Mouse (Mus musculus) stomach, embryonic 14.5 days (tissue): ENCODE measurements around the gene Tmcc2. TPM values are rescaled to one million over a fixed set of nuclear protein-coding genes. Genes with fewer than 3 reads are reported as not detected.

Source experiments
- ATAC-seq: fragments of 200-750 bp; cut with Nextera tagmentation; 2 replicates; pipeline ENCODE4 v1.8.0; 2017; ENCODE audit warnings: low read depth, moderate TSS enrichment; ENCODE audit not compliant: insufficient number of reproducible peaks, insufficient read depth, low FRiP score
- H3K27ac ChIP-seq: fragments of 300-500 bp; sonication (generic); 2 replicates; pipeline ENCODE4 v1.5.1; 2014; ENCODE audit warnings: mild to moderate bottlenecking, low read length, moderate library complexity, mixed read lengths
- H3K27me3 ChIP-seq: fragments of 300-500 bp; sonication (generic); 2 replicates; pipeline ENCODE4 v1.6.1; 2014; ENCODE audit warnings: low read length, control low read depth, mixed read lengths; ENCODE audit not compliant: control insufficient read depth, insufficient read depth
- H3K36me3 ChIP-seq: fragments of 300-500 bp; sonication (generic); 2 replicates; pipeline ENCODE4 v1.6.1; 2014; ENCODE audit warnings: mild to moderate bottlenecking, control low read depth, low read length, moderate library complexity, mixed read lengths; ENCODE audit not compliant: control insufficient read depth, insufficient read depth
- H3K4me1 ChIP-seq: fragments of 300-500 bp; sonication (generic); 2 replicates; pipeline ENCODE4 v1.6.1; 2014; ENCODE audit warnings: low read length, control low read depth, mixed read lengths; ENCODE audit not compliant: control insufficient read depth, insufficient read depth
- H3K4me2 ChIP-seq: fragments of 300-500 bp; sonication (generic); replicated peaks from 2 replicates; pipeline ENCODE4 v1.6.1; 2014; ENCODE audit warnings: low read depth, low read length, control low read depth
- H3K4me3 ChIP-seq: fragments of 300-500 bp; sonication (generic); 2 replicates; pipeline ENCODE4 v1.5.1; 2014; ENCODE audit warnings: low read depth, low read length, control low read depth
- H3K9ac ChIP-seq: fragments of 300-500 bp; sonication (generic); replicated peaks from 2 replicates; pipeline ENCODE4 v1.6.1; 2014; ENCODE audit warnings: low read depth, mild to moderate bottlenecking, control low read depth, low read length, moderate library complexity, mixed read lengths
- H3K9me3 ChIP-seq: fragments of 300-500 bp; sonication (generic); 2 replicates; pipeline ENCODE4 v1.6.1; 2016; ENCODE audit warnings: low read depth, low read length, control low read depth; ENCODE audit not compliant: control insufficient read depth
- WGBS: fragments of 180-500 bp; shearing (Covaris S2); extraction: QIAGEN DNeasy Blood & Tissue Kit; methylation state at CpG from one replicate; pipeline ENCODE4 v1.1.7; 2014; 5-methylcytosine and 5-hydroxymethylcytosine counted together
- polyA plus RNA-seq: library from polyadenylated mRNA; unstranded; fragments of >200 nt; fragmentation: Nextera tagmentation; extraction: Ambion mirVana; gene quantifications from 2 replicates; pipeline ENCODE4 v1.2.1, GENCODE M21; 2014

The Tmcc2 gene
- polyA plus RNA-seq, 1 experiment from 2014 or later, result 7.1 TPM

DNA sequence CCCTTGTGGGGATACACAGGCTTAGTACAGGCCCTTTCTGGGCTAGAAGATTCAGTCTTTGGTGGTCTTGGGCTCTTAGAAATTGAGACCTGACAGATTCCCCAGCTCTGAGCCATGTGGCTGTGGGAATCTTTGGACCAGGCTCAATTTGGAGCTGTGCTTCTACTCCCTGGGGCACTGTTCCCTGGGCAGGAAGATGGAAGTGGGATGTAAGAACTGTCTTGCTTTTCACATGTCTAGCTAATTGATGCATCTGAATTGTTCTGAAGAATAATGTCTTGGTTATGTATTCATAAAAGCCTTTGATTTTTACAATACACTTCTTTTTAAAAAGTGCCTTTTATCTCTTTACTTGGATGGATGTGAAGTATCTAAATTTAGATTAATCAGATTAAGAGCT is 34.5 kb upstream of the Tmcc2 start:
- Histone ChIP-seq H3K36me3 (no peaks in the 10 kb centered on the region), H3K4me1 (no peaks in the 10 kb centered on the region), H3K9ac (no peak overlapping the region), H3K9me3 (no peaks in the 10 kb centered on the region), H3K27ac (no peak overlapping the region), H3K27me3 (no peaks in the 10 kb centered on the region), H3K4me3 (no peak overlapping the region), H3K4me2 (no peak overlapping the region)
- no peak for ATAC-seq

DNA sequence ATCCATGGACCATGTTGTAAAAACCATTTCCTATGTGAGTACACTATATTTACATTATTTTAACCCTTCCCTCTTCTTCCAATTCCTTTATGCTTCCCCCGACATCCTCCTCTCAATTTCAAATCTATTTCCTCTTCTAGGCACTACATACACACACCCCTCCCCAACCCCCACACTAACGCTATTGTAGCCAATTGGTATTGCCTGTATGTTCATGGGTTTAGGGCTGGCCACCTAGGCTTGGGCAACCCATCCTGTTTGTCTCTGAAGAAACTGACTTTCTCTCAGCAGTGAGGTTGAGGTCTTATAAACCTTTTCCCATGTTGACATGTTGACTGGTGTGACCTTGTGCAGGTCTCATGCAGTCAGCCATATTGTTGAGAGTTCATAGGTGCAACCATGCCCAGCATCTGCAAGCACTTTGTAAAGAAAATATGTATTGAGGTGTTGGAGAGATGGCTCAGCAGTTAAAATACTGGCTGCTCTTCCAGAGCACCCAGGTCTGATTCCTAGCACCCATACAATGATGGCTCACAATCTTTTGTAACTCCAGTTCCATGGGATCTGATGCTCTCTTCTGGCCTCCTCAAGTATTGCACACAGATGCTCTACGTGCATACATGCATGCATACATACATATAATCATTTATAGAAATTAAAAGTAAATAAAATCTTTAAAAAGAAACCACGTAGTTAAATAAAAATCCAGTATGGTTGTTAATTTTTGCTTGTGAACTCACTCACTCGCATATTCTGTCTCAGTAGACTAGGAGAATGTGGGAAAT is 32.0 kb upstream of the Tmcc2 start:
- H3K27me3 ChIP-seq, result no peaks in the 10 kb centered on the region
- no peaks in the 10 kb centered on the region for H3K36me3 ChIP-seq
- no peak for ATAC-seq
- no peaks in the 10 kb centered on the region for H3K9me3 ChIP-seq
- H3K9ac ChIP-seq, result no peak overlapping the region
- no peak overlapping the region for H3K27ac ChIP-seq
- peaks cover 15% of the 10 kb centered on the region; the same call in 1 of the 2 replicates for H3K4me1 ChIP-seq
- WGBS, result 93% methylated on average over 5 of the region's 5 CpGs
- no peak overlapping the region for H3K4me3 ChIP-seq
- H3K4me2 ChIP-seq, result no peak overlapping the region

DNA sequence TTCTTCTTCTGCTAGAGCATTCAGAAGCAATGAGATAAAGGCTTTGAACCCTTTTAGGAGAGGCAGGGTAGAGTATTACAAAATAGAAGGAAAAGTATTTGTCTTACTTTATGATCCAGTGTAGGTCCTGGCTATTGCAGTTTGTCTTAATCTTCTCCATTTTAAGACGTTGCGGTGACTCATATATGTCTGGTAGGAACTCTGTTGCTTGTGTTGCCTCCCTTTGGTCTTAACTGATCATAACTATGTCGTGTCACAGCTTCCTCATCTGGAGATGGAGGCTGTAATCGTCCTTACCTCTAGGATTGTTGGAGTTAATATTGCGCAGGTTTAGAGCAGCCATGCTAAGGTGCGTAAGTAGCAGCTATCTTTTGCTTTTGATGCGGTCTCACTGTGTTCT is 29.6 kb upstream of the Tmcc2 start:
- no peak for ATAC-seq
- WGBS, result 85% methylated on average over 7 of the region's 7 CpGs

GRCm38 (mm10) chr1:132420206-132420605 is 29.1 kb upstream of the Tmcc2 start:
- ATAC-seq, result no peak
- no peaks in the 10 kb centered on the region for H3K9me3 ChIP-seq
- H3K4me1 ChIP-seq, result peaks cover 15% of the 10 kb centered on the region; the same call in 1 of the 2 replicates
- no peak overlapping the region for H3K4me3 ChIP-seq
- no peak overlapping the region for H3K9ac ChIP-seq
- no peak overlapping the region for H3K4me2 ChIP-seq
- H3K27ac ChIP-seq, result no peak overlapping the region
- H3K27me3 ChIP-seq, result no peaks in the 10 kb centered on the region
- 69% methylated on average over 2 of the region's 2 CpGs for WGBS
- no peaks in the 10 kb centered on the region for H3K36me3 ChIP-seq

More for the DNA sequence above, 29.6 kb upstream of the Tmcc2 start:
- Histone ChIP-seq H3K4me1 (peaks cover 15% of the 10 kb centered on the region; the same call in 1 of the 2 replicates), H3K27ac (no peak overlapping the region), H3K9me3 (no peaks in the 10 kb centered on the region), H3K9ac (no peak overlapping the region), H3K27me3 (no peaks in the 10 kb centered on the region), H3K36me3 (no peaks in the 10 kb centered on the region), H3K4me2 (no peak overlapping the region), H3K4me3 (no peak overlapping the region)

- Histone ChIP-seq H3K4me3 (peak within 1 kb of the TSS; percentile 77), H3K36me3 (no peaks in the 10 kb centered on the region), H3K27me3 (no peaks in the 10 kb centered on the region), H3K9me3 (no peaks in the 10 kb centered on the region), H3K9ac (peak within 1 kb of the TSS; percentile 79), H3K4me2 (peak within 1 kb of the TSS; percentile 65), H3K4me1 (peaks cover 15% of the 10 kb centered on the region; the same call in 1 of the 2 replicates), H3K27ac (peak within 1 kb of the TSS; percentile 92)
- under 1% methylated on average over 85 of the region's 85 CpGs for WGBS
- ATAC-seq, result peak; percentile 97
Measured at GRCm38 (mm10) chr1:132417319-132418251, 26.5 kb upstream of the Tmcc2 start, which contains the start of gene Dstyk. Gene Dstyk (plus strand): TSS chr1:132417555.

- WGBS, result 18% methylated on average over 6 of the region's 6 CpGs
- peak overlapping the region; percentile 92 for H3K27ac ChIP-seq
- no peak for ATAC-seq
- H3K4me3 ChIP-seq, result peak overlapping the region; percentile 77
- H3K4me1 ChIP-seq, result peaks cover 15% of the 10 kb centered on the region; the same call in 1 of the 2 replicates
- H3K36me3 ChIP-seq, result no peaks in the 10 kb centered on the region
- peak overlapping the region; percentile 79; the same call in 1 of the 2 replicates for H3K9ac ChIP-seq
- H3K27me3 ChIP-seq, result no peaks in the 10 kb centered on the region
- H3K9me3 ChIP-seq, result no peaks in the 10 kb centered on the region
- H3K4me2 ChIP-seq, result peak overlapping the region; percentile 65
Measured at GRCm38 (mm10) chr1:132416943-132417290, 25.8 kb upstream of the Tmcc2 start.

DNA sequence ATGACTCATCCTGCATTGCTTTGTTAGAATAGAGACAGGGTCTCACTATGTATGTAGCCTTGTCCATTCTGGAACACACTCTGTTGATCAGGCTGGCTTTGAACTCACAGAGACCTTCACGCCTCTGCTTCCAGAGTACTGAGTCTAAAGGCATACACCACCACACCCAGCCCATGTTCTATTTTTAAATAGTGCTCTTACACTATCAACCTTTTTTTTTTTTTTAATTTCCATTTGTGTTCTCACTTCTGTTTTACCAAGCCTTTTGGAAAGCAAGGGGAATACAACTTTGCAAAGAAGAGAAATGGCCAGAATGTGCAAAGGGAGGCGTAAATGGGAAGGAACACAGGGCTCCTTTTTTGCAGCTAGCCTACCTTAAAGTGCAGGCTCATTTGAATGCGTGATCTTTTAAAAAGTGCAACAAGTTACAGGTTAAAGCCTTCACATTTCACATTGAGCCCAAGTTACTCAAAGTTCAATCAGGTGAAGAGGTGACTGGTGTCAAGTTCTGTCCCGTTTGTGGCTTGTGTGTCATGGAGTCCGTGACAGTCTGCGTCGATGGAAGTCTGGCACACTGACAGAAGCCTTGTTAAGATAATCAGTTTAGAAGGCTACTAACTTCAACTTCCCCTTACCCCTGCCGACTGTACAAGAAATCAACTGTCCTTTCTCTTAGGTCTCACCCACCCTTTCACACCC is 25.3 kb upstream of the Tmcc2 start:
- Histone ChIP-seq H3K9ac (no peak overlapping the region), H3K4me1 (peaks cover 15% of the 10 kb centered on the region; the same call in 1 of the 2 replicates), H3K36me3 (no peaks in the 10 kb centered on the region), H3K4me3 (0 out of 2 replicates have a peak overlapping the region, but pooled peaks have one; percentile 77), H3K4me2 (peak overlapping the region; percentile 65), H3K27ac (no peak overlapping the region), H3K27me3 (no peaks in the 10 kb centered on the region), H3K9me3 (no peaks in the 10 kb centered on the region)
- ATAC-seq, result no peak
- 70% methylated on average over 8 of the region's 8 CpGs for WGBS

DNA sequence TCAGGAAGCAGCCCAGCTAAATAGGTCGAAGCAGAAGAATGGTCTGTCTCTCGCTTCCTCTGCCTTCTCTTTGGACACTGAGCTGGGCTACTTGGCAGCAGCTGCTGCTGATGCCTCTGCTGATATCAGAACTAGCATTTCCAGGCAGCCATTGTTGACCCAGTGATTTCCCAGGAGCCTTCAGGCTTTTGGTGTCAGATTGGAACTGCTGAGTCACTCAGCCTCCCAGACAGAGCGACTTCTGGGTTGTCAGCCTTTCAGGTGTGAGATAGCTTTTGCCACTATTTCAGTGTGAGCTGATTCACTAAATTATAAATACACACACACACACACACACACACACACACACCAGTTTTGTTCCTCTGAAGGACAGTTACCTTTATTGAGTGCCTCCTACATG is 19.6 kb upstream of the Tmcc2 start:
- 80% methylated on average over 3 of the region's 3 CpGs for WGBS
- H3K4me1 ChIP-seq, result no peaks in the 10 kb centered on the region
- H3K9ac ChIP-seq, result no peak overlapping the region
- no peaks in the 10 kb centered on the region for H3K36me3 ChIP-seq
- H3K27me3 ChIP-seq, result no peaks in the 10 kb centered on the region
- no peak overlapping the region for H3K27ac ChIP-seq
- H3K9me3 ChIP-seq, result no peaks in the 10 kb centered on the region
- no peak overlapping the region for H3K4me2 ChIP-seq
- no peak overlapping the region for H3K4me3 ChIP-seq
- no peak for ATAC-seq
